In genomic region chr5:75962558-75962957, GRCm38 (mm10) we compare ENCODE assay signal across 16 mouse cellular contexts. TPM values are rescaled to one million over a fixed set of nuclear protein-coding genes. Genes with fewer than 3 reads are reported as not detected.
DNase-seq lines count a peak whose midpoint lies in the region; ATAC-seq and TF ChIP-seq lines count a peak whose summit lies in the region.
"Had no signal": no experiment of that assay in that cellular context is flagged by ENCODE, and none has a peak within 500 bp of the region (broad histone marks: within the 10 kb centered on the region; RNA-seq: fewer than 3 reads in every experiment).

No protein-coding gene starts in this region.

- H3K4me3 ChIP-seq in kidney, adult 2 months (ENCODE audit: insufficient read depth, low read depth, low read length): no peak overlapping the region
- no peak overlapping the region for H3K4me3 ChIP-seq in liver, adult 2 months (ENCODE audit: insufficient read depth, low read depth, low read length)
- H3K4me3 ChIP-seq: embryonic facial prominence, embryonic 12.5 days; limb, embryonic 15.5 days; midbrain, embryonic 12.5 days; myocyte had no signal

- H3K79me2 ChIP-seq in liver, adult 2 months (ENCODE audit: control insufficient read depth, insufficient read depth, low read length): no peaks in the 10 kb centered on the region

- no peak overlapping the region for H3K9ac ChIP-seq in liver, adult 2 months (ENCODE audit: low read depth, low read length)
- H3K9ac ChIP-seq: embryonic facial prominence, embryonic 12.5 days; limb, embryonic 15.5 days; midbrain, embryonic 12.5 days had no signal

- no peaks in the 10 kb centered on the region for H3K27me3 ChIP-seq in kidney, adult 2 months (replicated peaks; ENCODE audit: control insufficient read depth, insufficient read depth, low read length)
- H3K27me3 ChIP-seq in liver, adult 2 months (ENCODE audit: control insufficient read depth, insufficient read depth, low read length): no peaks in the 10 kb centered on the region
- H3K27me3 ChIP-seq: CH12.LX; embryonic facial prominence, embryonic 12.5 days; limb, embryonic 15.5 days had no signal

- H3K4me1 ChIP-seq in kidney, adult 2 months (ENCODE audit: control insufficient read depth, insufficient read depth, low read length): no peaks in the 10 kb centered on the region
- H3K4me1 ChIP-seq in liver, adult 2 months (ENCODE audit: control insufficient read depth, insufficient read depth, low read length): no peaks in the 10 kb centered on the region; the same call in none of the 2 replicates
- H3K4me1 ChIP-seq: embryonic facial prominence, embryonic 12.5 days; limb, embryonic 15.5 days; midbrain, embryonic 12.5 days had no signal

- no peak for TF ChIP-seq CTCF in kidney, adult 2 months (conservative IDR thresholded peaks at IDR 0.05; ENCODE audit: insufficient read depth, insufficient read length, low read depth, low read length)
- TF ChIP-seq CTCF in liver, adult 2 months (IDR thresholded peaks at IDR 0.05; ENCODE audit: low read depth, low read length): no peak

- WGBS in kidney, adult 2 months: 90% methylated on average over 12 of the region's 12 CpGs
- WGBS in liver, adult 2 months: 84% methylated on average over 12 of the region's 12 CpGs

- peak overlapping the region; percentile 83 for H3K27ac ChIP-seq in kidney, adult 2 months (ENCODE audit: insufficient read depth, low read depth, low read length)
- H3K27ac ChIP-seq in liver, adult 2 months (replicated peaks; ENCODE audit: insufficient read depth, low read depth, low read length): peak overlapping the region; percentile 70
- H3K27ac ChIP-seq: embryonic facial prominence, embryonic 12.5 days; limb, embryonic 15.5 days; midbrain, embryonic 12.5 days had no signal

- no peaks in the 10 kb centered on the region; the same call in 1 of the 2 replicates for H3K36me3 ChIP-seq in kidney, adult 2 months (ENCODE audit: control insufficient read depth, insufficient read depth, low read length)
- H3K36me3 ChIP-seq in liver, adult 2 months (ENCODE audit: control insufficient read depth, insufficient read depth, low read length): peaks cover 12% of the 10 kb centered on the region; the same call in 1 of the 2 replicates
- H3K36me3 ChIP-seq: embryonic facial prominence, embryonic 12.5 days; limb, embryonic 15.5 days; midbrain, embryonic 12.5 days had no signal

- DNase-seq in heart, adult 11 months: peak; percentile 92
- no peak for DNase-seq in heart, postnatal 14 days
- DNase-seq in kidney, adult 2 months: no peak
- DNase-seq in kidney, adult 11 months: no peak
- no peak for DNase-seq in liver, adult 2 months (ENCODE audit: extremely low read depth, low read depth, low spot score)
- DNase-seq in ovary, postnatal 36 days (ENCODE audit: low spot score): no peak
- DNase-seq: adrenal gland, adult 8-10 months; cerebellum, adult 2 months; gastrocnemius, postnatal 14 days; thymus, postnatal 36 days had no signal

- ATAC-seq in megakaryocyte-erythroid progenitor cell, adult 5-6 weeks (replicated peaks; ENCODE audit: low FRiP score, low TSS enrichment, poor library complexity, severe bottlenecking): peak; percentile 9; the same call in 1 of the 2 replicates

- no peak for TF ChIP-seq POLR2A in kidney, adult 2 months (IDR thresholded peaks at IDR 0.05; ENCODE audit: low read depth, low read length)
- TF ChIP-seq POLR2A in liver, adult 2 months (IDR thresholded peaks at IDR 0.05; ENCODE audit: extremely low read depth, insufficient read depth, low read length): no peak

- intact Hi-C loops in heart, postnatal 14 days (cut with DNase I): no loop called here

RNA-seq across cellular contexts. Expression of gene Kdr, which starts 15.7 kb away (rescaled TPM):
- 100 to 1,000 TPM in 1 of 2 experiments, 10 to 100 TPM in 1; 89.7 to 101 TPM for total RNA-seq in heart, postnatal 14 days (2021)
- 28.0 and 32.3 TPM in 2 replicates for polyA plus RNA-seq in kidney, adult 2 months (2012; rRNA removed)
- total RNA-seq in liver, adult 2 months (2014; rRNA removed): 33.4 and 35.1 TPM in 2 replicates
- 5.8 and 7.8 TPM in 2 replicates for polyA plus RNA-seq in liver, adult 2 months (2012; rRNA removed)
- 0.46 TPM in 1 of 2 replicates, not detected in the other for total RNA-seq in megakaryocyte-erythroid progenitor cell, adult 5-6 weeks (2014; fragmentation: Nextera tagmentation)
- 0.56 and 0.84 TPM in 2 replicates for total RNA-seq in megakaryocyte-erythroid progenitor cell, adult 5-6 weeks (2017)
- total RNA-seq: CH12.LX had no signal
- polyA plus RNA-seq: myocyte had no signal

Comparison
In these comparisons a context has a peak if more than half of its experiments do, and no peak if none do; other contexts are left out.
1. RNA of gene Kdr, which starts 15.7 kb away (total RNA-seq): 89.7 to 101 TPM in heart, postnatal 14 days and 33.4 to 35.1 TPM in liver, adult 2 months; 0.46 to 0.84 TPM in megakaryocyte-erythroid progenitor cell, adult 5-6 weeks; every median in the first group is over 10 times any median in the second.